Mouse (Mus musculus) mouse embryonic stem cell (cell line): ENCODE data around the gene Bhlha9.
"Not testable (repeated sequence)": the region's sequence is repeated elsewhere in the genome, so short reads cannot be mapped to it uniquely, and the experiment has no call there.

Experiments used
- in situ Hi-C, 2 experiments: fragments of 300-500 bp; cut with MboI; formaldehyde crosslinking; loops; 1 replicate in 1 of 2; 3 replicates in 1 of 2; pipeline ENCODE4 v1.14.3; 2019 to 2020; ENCODE audit warnings: low sequenced_read_pairs in 2 of 2, low pct_unique_long_range_greater_than_20kb in 1 of 2, mixed read lengths in 1 of 2; ENCODE audit not compliant: unreplicated experiment in 1 of 2

The Bhlha9 gene

GRCm38 (mm10) chr11:76655106-76655505 lies 17.2 kb upstream of the Bhlha9 start:
- in situ Hi-C loops = no loop called here

GRCm38 (mm10) chr11:76657450-76657970 lies 14.8 kb upstream of the Bhlha9 start:
- in situ Hi-C loops = no loop called here

- in situ Hi-C loops = no loop called here
Measured at GRCm38 (mm10) chr11:76659138-76659930, 12.9 kb upstream of the Bhlha9 start.

GRCm38 (mm10) chr11:76661790-76662468 lies 10.3 kb upstream of the Bhlha9 start:
- in situ Hi-C loops = no loop called here

- in situ Hi-C loops = no loop called here
Measured at GRCm38 (mm10) chr11:76666002-76666649, 6.1 kb upstream of the Bhlha9 start.

GRCm38 (mm10) chr11:76667807-76668206 lies 4.5 kb upstream of the Bhlha9 start:
- in situ Hi-C loops = no loop called here

- in situ Hi-C loops = no loop called here
Measured at GRCm38 (mm10) chr11:76672561-76673384, 503 bp downstream of the Bhlha9 start.

- in situ Hi-C loops = no loop called here
Measured at GRCm38 (mm10) chr11:76674199-76674598, 1.9 kb downstream of the Bhlha9 start.

GRCm38 (mm10) chr11:76674704-76675103 lies 2.4 kb downstream of the Bhlha9 start:
- in situ Hi-C loops = no loop called here

- in situ Hi-C loops = not testable (repeated sequence)
Measured at GRCm38 (mm10) chr11:76679508-76679907, 7.2 kb downstream of the Bhlha9 start, which contains the start of gene Trarg1. TSS of gene Trarg1 (plus strand) at chr11:76679808.

GRCm38 (mm10) chr11:76685604-76686003 lies 13.3 kb downstream of the Bhlha9 start:
- in situ Hi-C loops = no loop called here

- in situ Hi-C loops = no loop called here
Measured at GRCm38 (mm10) chr11:76692096-76692495, 19.8 kb downstream of the Bhlha9 start.

GRCm38 (mm10) chr11:76695810-76696209 lies 23.5 kb downstream of the Bhlha9 start:
- in situ Hi-C loops = no loop called here

GRCm38 (mm10) chr11:76699626-76700025 lies 27.4 kb downstream of the Bhlha9 start:
- in situ Hi-C loops = no loop called here

GRCm38 (mm10) chr11:76707656-76708055 lies 35.4 kb downstream of the Bhlha9 start:
- in situ Hi-C loops = no loop called here

- in situ Hi-C loops = no loop called here
Measured at GRCm38 (mm10) chr11:76708066-76708465, 35.8 kb downstream of the Bhlha9 start.

GRCm38 (mm10) chr11:76708881-76709280 lies 36.6 kb downstream of the Bhlha9 start:
- in situ Hi-C loops = no loop called here
